Mouse (Mus musculus) forebrain, postnatal 0 days (tissue): ENCODE measurements at regions not wholly inside any gene's neighbourhood (a gene's known extent, or its start where the extent isn't known, plus 50 kb on each side); places are given as distances from the start of the nearest gene placed in this dataset.

Source experiments
- ATAC-seq: fragments of 200-750 bp; cut with Nextera tagmentation; 2 replicates; pipeline ENCODE4 v1.8.0; 2017; ENCODE audit warnings: mild to moderate bottlenecking, moderate library complexity
- DNase-seq: peaks from one replicate; pipeline ENCODE4 v3.0.0-alpha.2; 2015
- H3K27ac ChIP-seq: fragments of 300-500 bp; sonication (generic); 2 replicates; pipeline ENCODE4 v1.5.1; 2014; ENCODE audit warnings: low read depth, mild to moderate bottlenecking, antibody characterized with exemption, low read length, moderate library complexity, mixed read lengths
- H3K27me3 ChIP-seq: fragments of 300-500 bp; sonication (generic); 2 replicates; pipeline ENCODE4 v1.6.1; 2014; ENCODE audit warnings: mild to moderate bottlenecking, low read length, mixed read lengths; ENCODE audit not compliant: insufficient read depth
- H3K36me3 ChIP-seq: fragments of 300-500 bp; sonication (generic); 2 replicates; pipeline ENCODE4 v1.6.1; 2014; ENCODE audit warnings: mild to moderate bottlenecking, moderate library complexity; ENCODE audit not compliant: insufficient read depth
- H3K4me1 ChIP-seq: fragments of 300-500 bp; sonication (generic); 2 replicates; pipeline ENCODE4 v1.6.1; 2014; ENCODE audit warnings: antibody characterized with exemption; ENCODE audit not compliant: insufficient read depth
- H3K4me2 ChIP-seq: fragments of 300-500 bp; sonication (generic); 2 replicates; pipeline ENCODE4 v1.6.1; 2014; ENCODE audit warnings: low read depth, mild to moderate bottlenecking, moderate library complexity
- H3K4me3 ChIP-seq: fragments of 300-500 bp; sonication (generic); 2 replicates; pipeline ENCODE4 v1.5.1; 2014; ENCODE audit warnings: low read depth, low read length, mixed read lengths
- H3K9ac ChIP-seq: fragments of 300-500 bp; sonication (generic); 2 replicates; pipeline ENCODE4 v1.6.1; 2014; ENCODE audit warnings: mild to moderate bottlenecking
- H3K9me3 ChIP-seq: fragments of 300-500 bp; sonication (generic); 2 replicates; pipeline ENCODE4 v1.6.1; 2016; ENCODE audit warnings: low read length
- CTCF ChIP-seq: sonication (generic); IDR thresholded peaks from 2 replicates; pipeline ENCODE4 v1.5.1; 2016; ENCODE audit warnings: antibody characterized with exemption, control low read depth, low read depth
- WGBS: fragments of 180-500 bp; shearing (Covaris S2); extraction: QIAGEN DNeasy Blood & Tissue Kit; methylation state at CpG from one replicate; pipeline ENCODE4 v1.1.7; 2014; 5-methylcytosine and 5-hydroxymethylcytosine counted together

GRCm38 (mm10) chr11:18821384-18821783, 197.4 kb downstream of the Meis1 start:
- DNase-seq (no peak), ATAC-seq (no peak)
- no peak overlapping the region for H3K4me3 ChIP-seq
- no peak for TF ChIP-seq CTCF
- 60% methylated on average over 1 of the region's 1 CpGs for WGBS
- H3K4me1 ChIP-seq = no peaks in the 10 kb centered on the region
- no peak overlapping the region for H3K9ac ChIP-seq
- H3K27me3 ChIP-seq = no peaks in the 10 kb centered on the region
- no peaks in the 10 kb centered on the region for H3K9me3 ChIP-seq
- H3K27ac ChIP-seq = no peak overlapping the region
- H3K4me2 ChIP-seq = no peak overlapping the region
- no peaks in the 10 kb centered on the region for H3K36me3 ChIP-seq

GRCm38 (mm10) chr11:18814110-18814509, 204.7 kb downstream of the Meis1 start:
- Histone ChIP-seq H3K27me3 (no peaks in the 10 kb centered on the region), H3K4me3 (no peak overlapping the region), H3K36me3 (no peaks in the 10 kb centered on the region), H3K9ac (no peak overlapping the region), H3K27ac (no peak overlapping the region), H3K4me2 (no peak overlapping the region), H3K4me1 (no peaks in the 10 kb centered on the region), H3K9me3 (no peaks in the 10 kb centered on the region)
- WGBS = 85% methylated on average over 3 of the region's 3 CpGs
- TF ChIP-seq CTCF = no peak
- DNase-seq = no peak
- no peak for ATAC-seq

GRCm38 (mm10) chr11:18767479-18767878, 251.3 kb downstream of the Meis1 start:
- ATAC-seq = no peak
- no peaks in the 10 kb centered on the region for H3K27me3 ChIP-seq
- TF ChIP-seq CTCF = no peak
- H3K9me3 ChIP-seq = no peaks in the 10 kb centered on the region
- no peak overlapping the region for H3K27ac ChIP-seq
- 97% methylated on average over 3 of the region's 3 CpGs for WGBS
- no peak overlapping the region for H3K4me2 ChIP-seq
- no peak overlapping the region for H3K4me3 ChIP-seq
- no peak for DNase-seq
- no peak overlapping the region for H3K9ac ChIP-seq
- no peaks in the 10 kb centered on the region for H3K36me3 ChIP-seq
- H3K4me1 ChIP-seq = no peaks in the 10 kb centered on the region

- no peaks in the 10 kb centered on the region for H3K27me3 ChIP-seq
- no peak overlapping the region for H3K4me2 ChIP-seq
- H3K4me1 ChIP-seq = no peaks in the 10 kb centered on the region
- no peaks in the 10 kb centered on the region for H3K9me3 ChIP-seq
- no peak overlapping the region for H3K4me3 ChIP-seq
- TF ChIP-seq CTCF = no peak
- no peaks in the 10 kb centered on the region for H3K36me3 ChIP-seq
- 52% methylated on average over 6 of the region's 6 CpGs for WGBS
- H3K27ac ChIP-seq = no peak overlapping the region
- H3K9ac ChIP-seq = no peak overlapping the region
- ATAC-seq (no peak), DNase-seq (no peak)
Measured at GRCm38 (mm10) chr11:18766458-18767016, 252.2 kb downstream of the Meis1 start.

- no peak for ATAC-seq
- H3K9ac ChIP-seq = no peak overlapping the region
- 0 out of 2 replicates have a peak, but pooled peaks cover 3% of the 10 kb centered on the region for H3K4me1 ChIP-seq
- DNase-seq = no peak
- no peaks in the 10 kb centered on the region for H3K36me3 ChIP-seq
- H3K27ac ChIP-seq = no peak overlapping the region
- WGBS = 78% methylated on average over 6 of the region's 6 CpGs
- H3K4me2 ChIP-seq = no peak overlapping the region
- TF ChIP-seq CTCF = no peak
- no peaks in the 10 kb centered on the region for H3K9me3 ChIP-seq
- peaks cover 13% of the 10 kb centered on the region; the same call in 1 of the 2 replicates for H3K27me3 ChIP-seq
- no peak overlapping the region for H3K4me3 ChIP-seq
Measured at GRCm38 (mm10) chr11:18758591-18759074, 260.2 kb downstream of the Meis1 start.

GRCm38 (mm10) chr11:18756576-18756975, 262.2 kb downstream of the Meis1 start:
- WGBS = 22% methylated on average over 1 of the region's 1 CpGs
- H3K9ac ChIP-seq = no peak overlapping the region
- H3K9me3 ChIP-seq = no peaks in the 10 kb centered on the region
- 0 out of 2 replicates have a peak, but pooled peaks cover 3% of the 10 kb centered on the region for H3K4me1 ChIP-seq
- no peaks in the 10 kb centered on the region for H3K36me3 ChIP-seq
- no peak for TF ChIP-seq CTCF
- ATAC-seq (no peak), DNase-seq (no peak)
- H3K4me2 ChIP-seq = no peak overlapping the region
- H3K27me3 ChIP-seq = peaks cover 16% of the 10 kb centered on the region
- H3K27ac ChIP-seq = no peak overlapping the region
- H3K4me3 ChIP-seq = no peak overlapping the region

GRCm38 (mm10) chr11:18754732-18755525, 263.9 kb downstream of the Meis1 start:
- no peak overlapping the region; the same call in 1 of the 2 replicates for H3K4me2 ChIP-seq

More at GRCm38 (mm10) chr11:18754732-18755525, 263.9 kb downstream of the Meis1 start:
- 0 out of 2 replicates have a peak, but pooled peaks cover 3% of the 10 kb centered on the region for H3K4me1 ChIP-seq
- H3K4me3 ChIP-seq = no peak overlapping the region; the same call in 1 of the 2 replicates
- no peaks in the 10 kb centered on the region for H3K36me3 ChIP-seq
- DNase-seq (no peak), ATAC-seq (no peak)
- no peak for TF ChIP-seq CTCF
- no peaks in the 10 kb centered on the region for H3K9me3 ChIP-seq
- H3K9ac ChIP-seq = no peak overlapping the region
- H3K27ac ChIP-seq = no peak overlapping the region
- 44% methylated on average over 9 of the region's 9 CpGs for WGBS
- peaks cover 23% of the 10 kb centered on the region for H3K27me3 ChIP-seq
